8 mouse cellular contexts compared by ENCODE assay signal in genomic region chr2:26024138-26025075, GRCm38 (mm10). TPM values are rescaled to one million over a fixed set of nuclear protein-coding genes. Genes with fewer than 3 reads are reported as not detected.
A peak's percentile ranks its signal among the peaks of the same experiment; 100 is the strongest.
DNase-seq lines count a peak whose midpoint lies in the region; ATAC-seq lines count a peak whose summit lies in the region.

No protein-coding gene starts in this region.

- no peaks in the 10 kb centered on the region for H3K9me3 ChIP-seq in forebrain, embryonic 14.5 days (replicated peaks; ENCODE audit: control insufficient read depth, low read length)
- H3K9me3 ChIP-seq in forebrain, embryonic 16.5 days (ENCODE audit: control insufficient read depth, low read length), result no peaks in the 10 kb centered on the region

- no peak for ATAC-seq in forebrain, embryonic 14.5 days
- ATAC-seq in forebrain, embryonic 16.5 days, result no peak
- peak; percentile 52 for ATAC-seq in megakaryocyte progenitor cell, adult 5-6 weeks (replicated peaks; ENCODE audit: poor library complexity)

- no peak overlapping the region for H3K4me3 ChIP-seq in forebrain, embryonic 14.5 days (ENCODE audit: low read depth, low read length)
- H3K4me3 ChIP-seq in forebrain, embryonic 16.5 days (replicated peaks; ENCODE audit: low read length), result no peak overlapping the region

- H3K9ac ChIP-seq in forebrain, embryonic 14.5 days (ENCODE audit: low read length), result no peak overlapping the region
- H3K9ac ChIP-seq in forebrain, embryonic 16.5 days (replicated peaks; ENCODE audit: low read depth, low read length), result no peak overlapping the region

- no peak overlapping the region for H3K27ac ChIP-seq in forebrain, embryonic 14.5 days (ENCODE audit: low read depth, low read length)
- H3K27ac ChIP-seq in forebrain, embryonic 16.5 days (ENCODE audit: low read length), result no peak overlapping the region

- WGBS in forebrain, embryonic 14.5 days, result 32% methylated on average over 4 of the region's 4 CpGs
- WGBS in forebrain, embryonic 16.5 days, result 32% methylated on average over 4 of the region's 4 CpGs

- H3K4me2 ChIP-seq in forebrain, embryonic 14.5 days (ENCODE audit: low read length), result no peak overlapping the region
- H3K4me2 ChIP-seq in forebrain, embryonic 16.5 days (ENCODE audit: low read length), result no peak overlapping the region

- no peaks in the 10 kb centered on the region for H3K36me3 ChIP-seq in forebrain, embryonic 14.5 days (ENCODE audit: control insufficient read depth, insufficient read depth, low read length)
- H3K36me3 ChIP-seq in forebrain, embryonic 16.5 days (ENCODE audit: control insufficient read depth, insufficient read depth), result no peaks in the 10 kb centered on the region

- 0 out of 2 replicates have a peak, but pooled peaks cover 8% of the 10 kb centered on the region for H3K4me1 ChIP-seq in forebrain, embryonic 14.5 days (ENCODE audit: control insufficient read depth, insufficient read depth, low read length)
- H3K4me1 ChIP-seq in forebrain, embryonic 16.5 days (replicated peaks; ENCODE audit: control insufficient read depth, insufficient read depth, low read length), result peaks cover 16% of the 10 kb centered on the region

- peak; percentile 69 for DNase-seq in forebrain, embryonic 14.5 days (ENCODE audit: low spot score)
- peak; percentile 16 for DNase-seq in urinary bladder, postnatal 14 days (ENCODE audit: low spot score)
- DNase-seq in urinary bladder, postnatal 10 days (ENCODE audit: low spot score), result no peak
- DNase-seq in embryo, embryonic 11 days, result peak; percentile 53
- peak; percentile 49 to 69 for DNase-seq in layer of hippocampus, postnatal 10 days (ENCODE audit: low spot score in 2 of 2)
- DNase-seq in yolk sac, embryonic 10.5 days (ENCODE audit: low spot score), result no peak

- no peaks in the 10 kb centered on the region for H3K27me3 ChIP-seq in forebrain, embryonic 14.5 days (replicated peaks; ENCODE audit: control insufficient read depth, insufficient read depth, low read length)
- H3K27me3 ChIP-seq in forebrain, embryonic 16.5 days (replicated peaks; ENCODE audit: control insufficient read depth, insufficient read depth, low read length), result peaks cover 5% of the 10 kb centered on the region; the same call in 1 of the 2 replicates

RNA-seq across cellular contexts. Expression of gene Ubac1, which starts 2.9 kb away (rescaled TPM):
- polyA plus RNA-seq in forebrain, embryonic 14.5 days (2014; fragmentation: Nextera tagmentation; extraction: Ambion mirVana), result 107 and 121 TPM in 2 replicates
- polyA plus RNA-seq in forebrain, embryonic 16.5 days (2015; fragmentation: Nextera tagmentation; extraction: Ambion mirVana), result 113 and 117 TPM in 2 replicates
- 10 to 100 TPM; 70.1 to 70.8 TPM for total RNA-seq in layer of hippocampus, postnatal 10 days (2021)
- 62.2 and 62.7 TPM in 2 replicates for total RNA-seq in megakaryocyte progenitor cell, adult 5-6 weeks (2015)
- total RNA-seq in megakaryocyte progenitor cell, adult 5-6 weeks (2017), result 34.4 and 44.1 TPM in 2 replicates

RNA-seq across cellular contexts. Expression of gene Camsap1, which starts 41.3 kb away (rescaled TPM):
- 30.9 and 61.3 TPM in 2 replicates for polyA plus RNA-seq in forebrain, embryonic 14.5 days (2014; fragmentation: Nextera tagmentation; extraction: Ambion mirVana)
- 70.2 and 75.4 TPM in 2 replicates for polyA plus RNA-seq in forebrain, embryonic 16.5 days (2015; fragmentation: Nextera tagmentation; extraction: Ambion mirVana)
- total RNA-seq in layer of hippocampus, postnatal 10 days (2021), result 100 to 1,000 TPM; 121 to 140 TPM
- 12.5 and 13.2 TPM in 2 replicates for total RNA-seq in megakaryocyte progenitor cell, adult 5-6 weeks (2015)
- total RNA-seq in megakaryocyte progenitor cell, adult 5-6 weeks (2017), result 7.9 and 14.2 TPM in 2 replicates

Comparison
In these comparisons a context has a peak if more than half of its experiments do, and no peak if none do; other contexts are left out.
1. DNase-seq: peak in forebrain, embryonic 14.5 days (single experiment), urinary bladder, postnatal 14 days (single experiment), embryo, embryonic 11 days (single experiment) and layer of hippocampus, postnatal 10 days (2 of 2); none in urinary bladder, postnatal 10 days (single experiment) and yolk sac, embryonic 10.5 days (single experiment).
2. RNA of gene Camsap1, which starts 41.3 kb away (total RNA-seq): 121 to 140 TPM in layer of hippocampus, postnatal 10 days; 7.9 to 14.2 TPM in megakaryocyte progenitor cell, adult 5-6 weeks; every median in the first group is over 4 times any median in the second.